Mouse (Mus musculus) central nervous system, embryonic 18 days (tissue): ENCODE data around the gene Olfr467. TPM values are rescaled to one million over a fixed set of nuclear protein-coding genes. Genes with fewer than 3 reads are reported as not detected.

Experiments
- polyA plus RNA-seq: library from polyadenylated mRNA; depleted of rRNA; stranded (reverse); fragments of >200 nt; gene quantifications from 2 replicates; pipeline ENCODE4 v1.2.3, GENCODE M21; 2012; rRNA removed

Olfr467 gene
- not detected in 2 replicates for polyA plus RNA-seq

DNA sequence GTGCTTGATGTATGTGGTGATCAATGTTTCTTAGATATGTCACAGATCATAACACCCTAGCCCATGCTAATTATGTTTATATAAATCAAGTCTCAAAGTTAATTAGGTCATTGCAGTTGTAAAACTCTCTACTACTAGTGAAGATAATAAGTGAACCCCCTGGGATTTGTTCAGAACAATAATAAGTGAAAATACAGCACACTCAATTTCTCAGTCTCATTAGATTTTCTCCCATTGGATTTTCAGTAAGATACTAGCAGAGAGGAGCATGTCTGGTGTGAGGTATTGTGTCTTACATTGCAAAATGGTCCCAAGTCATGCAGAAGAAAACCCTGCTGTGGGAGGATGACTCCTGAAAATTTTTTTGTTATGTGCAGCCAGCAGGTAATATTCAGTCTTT is at the start of gene Olfr467:
Olfr467 (plus strand) TSS at position 301 of the 400 bp plus-strand sequence.

DNA sequence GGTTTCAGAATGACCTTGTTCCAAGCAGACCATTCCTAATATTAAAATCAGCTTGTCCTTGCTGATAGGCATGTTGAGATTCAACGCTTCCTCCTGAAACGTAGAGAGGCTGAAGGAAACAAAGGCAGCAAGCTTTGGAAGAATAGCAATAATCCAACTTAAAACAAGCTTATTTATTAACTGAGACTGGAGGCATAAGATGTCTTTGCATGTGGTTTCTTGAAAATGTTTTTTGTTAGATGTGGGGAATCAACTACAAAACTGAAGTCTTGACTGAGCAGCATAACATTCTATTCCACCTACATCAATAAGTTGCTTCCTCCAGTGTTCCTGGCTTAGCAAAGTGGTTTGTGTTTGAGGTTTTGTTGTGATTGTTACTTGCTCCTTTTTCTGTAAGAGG is 11.0 kb upstream of the Olfr467 start, which contains the start of gene Ovch2:
Ovch2 (minus strand) TSS at position 101 of the 400 bp plus-strand sequence.

DNA sequence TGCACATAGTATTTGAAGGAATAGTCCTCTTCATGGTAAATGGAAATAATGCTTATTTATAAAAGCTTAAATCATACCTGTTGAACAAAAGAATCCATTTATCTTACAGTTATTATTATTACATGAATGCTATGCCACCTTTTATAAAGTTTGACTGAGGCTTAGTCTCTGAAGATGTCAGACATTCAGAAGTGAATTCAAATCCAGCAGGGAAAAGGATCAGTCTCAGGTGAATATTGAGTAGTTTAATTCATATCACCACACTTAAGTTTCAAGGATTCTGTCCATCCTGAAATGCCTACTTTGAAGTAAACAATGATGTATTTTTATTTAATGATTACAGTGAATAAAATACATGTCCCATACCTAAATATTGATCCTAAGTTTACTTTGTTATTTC is 13.4 kb downstream of the Olfr467 start, which contains the start of gene Olfr469:
Olfr469 (minus strand) TSS at position 101 of the 400 bp plus-strand sequence.

DNA sequence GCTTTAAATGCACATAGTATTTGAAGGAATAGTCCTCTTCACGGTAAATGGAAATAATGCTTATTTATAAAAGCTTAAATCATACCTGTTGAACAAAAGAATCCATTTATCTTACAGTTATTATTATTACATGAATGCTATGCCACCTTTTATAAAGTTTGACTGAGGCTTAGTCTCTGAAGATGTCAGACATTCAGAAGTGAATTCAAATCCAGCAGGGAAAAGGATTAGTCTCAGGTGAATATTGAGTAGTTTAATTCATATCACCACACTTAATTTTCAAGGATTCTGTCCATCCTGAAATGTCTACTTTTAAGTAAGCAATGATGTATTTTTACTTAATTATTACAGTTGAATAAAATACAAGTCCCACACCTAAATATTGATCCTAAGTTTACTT is 35.3 kb downstream of the Olfr467 start, which contains the start of gene Olfr470:
Olfr470 (minus strand) TSS at position 101 of the 400 bp plus-strand sequence.

Other genes starting within 250 kb of the Olfr467 start
- 2.2 and 2.8 TPM in 2 replicates for gene Olfml1, start 244.8 kb upstream of the Olfr467 start, polyA plus RNA-seq
- 2.0 and 2.6 TPM in 2 replicates for gene Ppfibp2, start 217.1 kb upstream of the Olfr467 start, polyA plus RNA-seq
- gene 5330417H12Rik, start 187.1 kb upstream of the Olfr467 start, polyA plus RNA-seq, result not detected in 2 replicates
- gene Cyb5r2, start 54.2 kb upstream of the Olfr467 start, polyA plus RNA-seq, result 0.16 and 0.37 TPM in 2 replicates
- not detected in 2 replicates for gene Ovch2, start 11.1 kb upstream of the Olfr467 start, polyA plus RNA-seq
- not detected in 2 replicates for gene Olfr469, start 13.3 kb downstream of the Olfr467 start, polyA plus RNA-seq
- not detected in 2 replicates for gene Olfr470, start 35.2 kb downstream of the Olfr467 start, polyA plus RNA-seq
- not detected in 2 replicates for gene Olfr472, start 85.6 kb downstream of the Olfr467 start, polyA plus RNA-seq
- not detected in 2 replicates for gene Olfr473, start 118.2 kb downstream of the Olfr467 start, polyA plus RNA-seq
- gene Olfr474, start 142.4 kb downstream of the Olfr467 start, polyA plus RNA-seq, result not detected in 2 replicates
- gene Olfr476, start 152.5 kb downstream of the Olfr467 start, polyA plus RNA-seq, result not detected in 2 replicates
- not detected in 2 replicates for gene Olfr477, start 174.4 kb downstream of the Olfr467 start, polyA plus RNA-seq
- gene Olfr478, start 221.7 kb downstream of the Olfr467 start, polyA plus RNA-seq, result not detected in 2 replicates
- gene Olfr479, start 238.4 kb downstream of the Olfr467 start, polyA plus RNA-seq, result not detected in 2 replicates